Mouse (Mus musculus) heart, embryonic 10.5 days (tissue): ENCODE results near the gene Rnf187. TPM values are rescaled to one million over a fixed set of nuclear protein-coding genes. Genes with fewer than 3 reads are reported as not detected.
"Not testable (repeated sequence)": the region's sequence is repeated elsewhere in the genome, so short reads cannot be mapped to it uniquely, and the experiment has no call there.

Source experiments
- DNase-seq: peaks from one replicate; pipeline ENCODE4 v3.0.0-alpha.2; 2017; ENCODE audit warnings: low spot score
- H3K27ac ChIP-seq: fragments of 300-500 bp; sonication (generic); 2 replicates; pipeline ENCODE4 v1.5.1; 2016; ENCODE audit warnings: mild to moderate bottlenecking
- H3K27me3 ChIP-seq: fragments of 300-500 bp; sonication (generic); 2 replicates; pipeline ENCODE4 v1.6.1; 2016; ENCODE audit warnings: mild to moderate bottlenecking; ENCODE audit not compliant: poor library complexity, insufficient read depth, severe bottlenecking
- H3K36me3 ChIP-seq: fragments of 300-500 bp; sonication (generic); 2 replicates; pipeline ENCODE4 v1.6.1; 2016; ENCODE audit warnings: mild to moderate bottlenecking, moderate library complexity
- H3K4me1 ChIP-seq: fragments of 300-500 bp; sonication (generic); 2 replicates; pipeline ENCODE4 v1.6.1; 2016; ENCODE audit warnings: mild to moderate bottlenecking
- H3K4me3 ChIP-seq: fragments of 300-500 bp; sonication (generic); 2 replicates; pipeline ENCODE4 v1.5.1; 2016; ENCODE audit warnings: mild to moderate bottlenecking, moderate library complexity
- H3K9me3 ChIP-seq: fragments of 300-500 bp; sonication (generic); 2 replicates; pipeline ENCODE4 v1.6.1; 2016; ENCODE audit warnings: mild to moderate bottlenecking, moderate library complexity
- WGBS: fragments of 180-500 bp; shearing (Covaris S2); methylation state at CpG from one replicate; pipeline ENCODE4 v1.1.7; 2016; 5-methylcytosine and 5-hydroxymethylcytosine counted together
- polyA plus RNA-seq: library from polyadenylated mRNA; unstranded; fragments of >200 nt; fragmentation: Nextera tagmentation; extraction: Ambion mirVana; gene quantifications from 2 replicates; pipeline ENCODE4 v1.2.1, GENCODE M21; 2016

Rnf187 gene
- polyA plus RNA-seq, 1 experiment from 2014 or later: 213 TPM

GRCm38 (mm10) chr11:58961364-58962177 lies 22.9 kb upstream of the Rnf187 start:
- 0 out of 2 replicates have a peak, but pooled peaks cover 4% of the 10 kb centered on the region for H3K9me3 ChIP-seq
- peak overlapping the region; percentile 30 for H3K4me3 ChIP-seq
- H3K36me3 ChIP-seq: peaks cover 11% of the 10 kb centered on the region; the same call in 1 of the 2 replicates
- H3K27me3 ChIP-seq: peaks cover 31% of the 10 kb centered on the region
- H3K27ac ChIP-seq: no peak overlapping the region
- WGBS: 47% methylated on average over 50 of the region's 50 CpGs
- DNase-seq: no peak
- peaks cover 37% of the 10 kb centered on the region for H3K4me1 ChIP-seq

GRCm38 (mm10) chr11:58959921-58960465 lies 21.3 kb upstream of the Rnf187 start:
- peak; percentile 95 for DNase-seq
- Histone ChIP-seq H3K36me3 (peaks cover 12% of the 10 kb centered on the region; the same call in 1 of the 2 replicates), H3K9me3 (0 out of 2 replicates have a peak, but pooled peaks cover 4% of the 10 kb centered on the region), H3K4me1 (peaks cover 34% of the 10 kb centered on the region), H3K27ac (peak overlapping the region; percentile 33; the same call in 1 of the 2 replicates), H3K27me3 (peaks cover 31% of the 10 kb centered on the region), H3K4me3 (peak overlapping the region; percentile 57)
- 4% methylated on average over 40 of the region's 40 CpGs for WGBS

DNA sequence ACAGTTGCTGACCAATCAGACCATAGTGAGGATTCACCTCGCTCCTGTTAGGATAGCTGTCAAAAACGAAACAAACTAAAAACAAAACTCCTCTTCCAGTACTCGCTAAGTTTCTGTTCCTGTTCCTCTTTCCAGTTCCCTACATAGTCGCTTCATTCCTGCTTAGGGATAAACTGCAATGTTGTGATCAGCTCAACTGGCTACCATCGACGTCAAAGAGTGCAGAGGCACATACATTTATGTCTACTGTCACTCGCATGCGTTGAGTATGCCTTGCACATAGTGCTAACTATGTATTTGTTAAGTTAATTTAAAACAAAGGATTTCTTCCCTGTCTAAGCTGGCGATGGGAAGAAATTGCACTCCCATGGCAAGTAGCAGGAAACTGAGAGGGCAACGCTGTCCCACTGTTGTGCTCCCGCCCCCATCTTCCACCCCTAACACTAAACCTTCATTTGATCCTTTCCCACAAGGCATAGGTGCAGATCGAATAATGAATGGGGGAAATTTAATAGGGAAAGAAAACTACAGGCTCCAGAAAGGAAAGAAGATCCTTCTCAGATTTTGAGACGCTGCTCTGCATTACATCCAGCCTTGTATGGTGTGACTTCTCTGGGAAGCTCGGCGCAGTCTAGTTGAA lies 20.6 kb upstream of the Rnf187 start:
- WGBS: 41% methylated on average over 15 of the region's 15 CpGs
- Histone ChIP-seq H3K27me3 (peaks cover 31% of the 10 kb centered on the region), H3K4me3 (peak overlapping the region; percentile 57), H3K4me1 (peaks cover 29% of the 10 kb centered on the region), H3K9me3 (0 out of 2 replicates have a peak, but pooled peaks cover 4% of the 10 kb centered on the region), H3K36me3 (peaks cover 12% of the 10 kb centered on the region; the same call in 1 of the 2 replicates), H3K27ac (no peak overlapping the region)
- no peak for DNase-seq

DNA sequence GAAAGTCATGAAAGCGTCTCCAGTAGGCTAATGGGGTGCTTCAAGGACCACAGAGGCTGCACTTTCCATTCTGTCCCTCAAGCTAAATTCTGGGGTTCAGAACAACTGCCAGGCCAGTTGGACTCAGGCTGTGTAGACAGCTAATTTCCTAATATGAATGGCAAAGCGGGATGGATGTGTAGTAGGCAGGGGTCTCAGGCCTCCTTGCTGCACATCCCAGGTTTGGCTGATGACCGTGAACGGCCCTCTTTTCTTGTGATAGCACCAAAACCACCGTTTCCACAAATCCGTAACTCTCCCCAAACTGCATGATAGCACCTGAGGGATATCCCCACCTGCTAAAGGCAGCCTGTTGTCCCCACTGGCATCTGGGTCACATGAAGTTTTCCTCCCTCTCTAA lies 19.8 kb upstream of the Rnf187 start:
- Histone ChIP-seq H3K4me3 (no peak overlapping the region), H3K27ac (no peak overlapping the region), H3K27me3 (peaks cover 25% of the 10 kb centered on the region), H3K4me1 (peaks cover 31% of the 10 kb centered on the region), H3K9me3 (0 out of 2 replicates have a peak, but pooled peaks cover 4% of the 10 kb centered on the region), H3K36me3 (peaks cover 12% of the 10 kb centered on the region; the same call in 1 of the 2 replicates)
- 80% methylated on average over 6 of the region's 6 CpGs for WGBS
- DNase-seq: no peak

- peaks cover 12% of the 10 kb centered on the region; the same call in 1 of the 2 replicates for H3K36me3 ChIP-seq
- H3K4me1 ChIP-seq: peaks cover 36% of the 10 kb centered on the region
- H3K9me3 ChIP-seq: 0 out of 2 replicates have a peak, but pooled peaks cover 4% of the 10 kb centered on the region
- H3K27me3 ChIP-seq: peaks cover 13% of the 10 kb centered on the region
- DNase-seq: no peak
- 88% methylated on average over 5 of the region's 5 CpGs for WGBS
- H3K27ac ChIP-seq: no peak overlapping the region
- H3K4me3 ChIP-seq: peak overlapping the region; percentile 86; the same call in 1 of the 2 replicates
These were observed 18.7 kb upstream of the Rnf187 start for GRCm38 (mm10) chr11:58957226-58957914.

- Histone ChIP-seq H3K36me3 (peaks cover 12% of the 10 kb centered on the region; the same call in 1 of the 2 replicates), H3K27ac (peak overlapping the region; percentile 94; the same call in 1 of the 2 replicates)
These were observed 17.1 kb upstream of the Rnf187 start for GRCm38 (mm10) chr11:58955868-58956257.

GRCm38 (mm10) chr11:58955143-58955867 lies 16.6 kb upstream of the Rnf187 start:
- DNase-seq: no peak
- peaks cover 20% of the 10 kb centered on the region for H3K27me3 ChIP-seq

More at GRCm38 (mm10) chr11:58955868-58956257, 17.1 kb upstream of the Rnf187 start:
- peaks cover 14% of the 10 kb centered on the region for H3K27me3 ChIP-seq
- H3K4me3 ChIP-seq: peak overlapping the region; percentile 86
- peaks cover 36% of the 10 kb centered on the region for H3K4me1 ChIP-seq
- no peaks in the 10 kb centered on the region for H3K9me3 ChIP-seq
- WGBS: 55% methylated on average over 8 of the region's 8 CpGs
- no peak for DNase-seq

GRCm38 (mm10) chr11:58954420-58955142 lies 15.9 kb upstream of the Rnf187 start, which contains the start of the genes Hist3h2a and Trim17:
TSS of gene Hist3h2a (plus strand) at chr11:58954685.
TSS of gene Trim17 (plus strand) at chr11:58954685.
- no peaks in the 10 kb centered on the region for H3K9me3 ChIP-seq
- H3K4me3 ChIP-seq: peak within 1 kb of the TSS; percentile 86
- H3K36me3 ChIP-seq: peaks cover 12% of the 10 kb centered on the region; the same call in 1 of the 2 replicates
- peak; percentile 96 for DNase-seq
- peak within 1 kb of the TSS; percentile 94 for H3K27ac ChIP-seq
- peaks cover 36% of the 10 kb centered on the region for H3K4me1 ChIP-seq
- under 1% methylated on average over 49 of the region's 49 CpGs for WGBS
- H3K27me3 ChIP-seq: peaks cover 26% of the 10 kb centered on the region

More at GRCm38 (mm10) chr11:58955143-58955867, 16.6 kb upstream of the Rnf187 start:
- Histone ChIP-seq H3K27ac (peak overlapping the region; percentile 94), H3K4me3 (peak overlapping the region; percentile 86), H3K36me3 (peaks cover 12% of the 10 kb centered on the region; the same call in 1 of the 2 replicates), H3K9me3 (no peaks in the 10 kb centered on the region), H3K4me1 (peaks cover 36% of the 10 kb centered on the region)
- under 1% methylated on average over 20 of the region's 20 CpGs for WGBS

DNA sequence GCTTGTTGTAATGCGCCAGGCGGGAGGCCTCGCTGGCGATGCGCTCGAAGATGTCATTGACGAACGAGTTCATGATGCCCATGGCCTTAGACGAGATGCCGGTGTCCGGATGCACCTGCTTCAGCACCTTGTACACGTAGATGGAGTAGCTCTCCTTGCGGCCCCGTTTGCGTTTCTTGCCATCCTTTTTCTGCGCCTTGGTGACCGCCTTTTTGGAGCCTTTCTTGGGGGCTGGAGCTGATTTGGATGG lies 15.4 kb upstream of the Rnf187 start:
- not testable (repeated sequence) for H3K9me3 ChIP-seq
- under 1% methylated on average over 17 of the region's 17 CpGs for WGBS
- Histone ChIP-seq H3K27ac (peak overlapping the region; percentile 94), H3K4me3 (peak overlapping the region; percentile 86), H3K27me3 (peaks cover 31% of the 10 kb centered on the region), H3K4me1 (peaks cover 34% of the 10 kb centered on the region), H3K36me3 (peaks cover 12% of the 10 kb centered on the region; the same call in 1 of the 2 replicates)
- peak; percentile 83 for DNase-seq

- Histone ChIP-seq H3K9me3 (no peaks in the 10 kb centered on the region), H3K4me1 (peaks cover 34% of the 10 kb centered on the region), H3K4me3 (peak overlapping the region; percentile 86), H3K27me3 (peaks cover 32% of the 10 kb centered on the region), H3K27ac (peak overlapping the region; percentile 94), H3K36me3 (peaks cover 12% of the 10 kb centered on the region; the same call in 1 of the 2 replicates)
- 1% methylated on average over 33 of the region's 33 CpGs for WGBS
- DNase-seq: no peak
These were observed 14.8 kb upstream of the Rnf187 start for GRCm38 (mm10) chr11:58953351-58954169.

- no peak for DNase-seq
- no peaks in the 10 kb centered on the region for H3K9me3 ChIP-seq
- no peak overlapping the region for H3K27ac ChIP-seq
- peaks cover 23% of the 10 kb centered on the region for H3K4me1 ChIP-seq
- no peaks in the 10 kb centered on the region for H3K36me3 ChIP-seq
- H3K4me3 ChIP-seq: no peak overlapping the region
- 83% methylated on average over 5 of the region's 5 CpGs for WGBS
- H3K27me3 ChIP-seq: peaks cover 49% of the 10 kb centered on the region
These were observed 12.5 kb upstream of the Rnf187 start for GRCm38 (mm10) chr11:58951210-58951609.
